Mouse (Mus musculus) subcutaneous adipose tissue, adult 2 months (tissue): ENCODE results near the gene Rcsd1. TPM values are rescaled to one million over a fixed set of nuclear protein-coding genes. Genes with fewer than 3 reads are reported as not detected.

Experiments
- polyA plus RNA-seq: library from polyadenylated mRNA; depleted of rRNA; stranded (reverse); fragments of >200 nt; gene quantifications from 2 replicates; pipeline ENCODE4 v1.2.3, GENCODE M21; 2012; ENCODE audit warnings: low replicate concordance; rRNA removed

Gene Rcsd1
- 17.2 and 19.1 TPM in 2 replicates for polyA plus RNA-seq

DNA sequence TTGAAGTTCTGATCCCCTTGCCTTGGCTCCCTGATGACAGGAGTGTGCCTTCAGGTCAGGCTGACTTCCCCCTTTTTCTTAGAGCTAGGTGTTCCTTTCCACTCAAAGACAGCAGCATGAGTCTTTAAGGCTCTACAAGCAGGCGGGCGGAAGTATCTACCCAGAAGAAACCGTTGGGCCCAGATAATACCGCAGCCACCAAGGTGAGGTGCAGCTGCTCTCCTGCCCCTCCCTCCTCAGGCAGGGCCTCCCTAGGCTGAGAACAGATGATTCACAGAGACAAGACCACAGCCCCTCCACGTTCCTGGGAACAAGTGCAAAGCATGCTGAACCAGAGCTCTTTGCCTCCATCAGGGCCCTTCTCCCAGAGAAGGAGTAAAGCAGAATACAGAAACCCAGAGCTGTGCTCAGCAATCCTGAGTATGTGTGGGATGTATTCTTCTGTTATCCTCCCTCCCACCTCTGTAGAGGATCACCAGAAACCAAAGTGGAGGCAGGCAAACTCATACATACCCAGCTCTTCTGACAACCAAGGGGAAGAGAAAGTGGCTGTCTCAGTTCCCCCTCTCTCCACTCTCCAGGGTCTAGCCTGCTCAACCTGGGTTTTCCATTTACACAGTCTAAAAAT, at the start of gene Rcsd1:
Gene Rcsd1 (minus strand): TSS at position 129 of the 628 bp plus-strand sequence.

DNA sequence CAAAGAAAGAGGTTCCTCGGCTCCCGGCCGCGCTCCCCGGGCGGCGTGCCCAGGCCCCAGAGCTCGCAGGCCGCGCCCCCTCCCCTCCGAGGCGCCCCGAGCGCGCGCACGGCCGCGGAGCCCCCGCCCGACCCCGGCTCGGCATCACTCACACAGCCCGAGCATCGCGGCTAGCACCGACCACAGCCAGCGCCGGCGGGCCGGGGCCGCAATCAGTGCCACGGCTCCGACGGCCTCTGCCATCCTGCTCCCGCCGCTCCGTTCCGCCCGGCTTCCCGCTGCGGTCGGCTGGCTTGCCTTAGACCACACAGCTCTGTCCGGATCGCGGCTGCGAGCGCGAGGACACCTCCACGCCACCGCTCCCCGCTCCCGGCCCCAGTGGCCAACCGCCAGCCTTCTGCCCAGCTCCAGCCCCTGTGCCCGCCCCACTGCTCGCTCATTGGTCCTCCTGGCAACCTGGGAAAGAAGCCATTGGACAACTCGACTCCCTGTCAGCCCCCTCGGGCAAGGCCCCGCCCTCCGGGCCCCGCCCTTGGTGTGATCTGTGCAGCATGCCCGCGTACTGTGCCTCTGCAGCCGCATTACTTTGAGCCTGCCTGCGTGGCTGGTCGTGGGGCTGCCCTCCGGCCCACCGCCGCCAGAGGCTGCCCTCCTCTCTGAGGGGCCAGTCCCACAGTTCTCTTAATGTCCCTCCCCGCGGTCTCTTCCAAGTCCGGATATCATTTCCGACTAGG, 75.2 kb downstream of the Rcsd1 start, which contains the start of gene Mpzl1:
Gene Mpzl1 (minus strand): TSS at position 388 of the 734 bp plus-strand sequence.

Other genes starting within 250 kb of the Rcsd1 start
- gene Dcaf6, start 249.3 kb downstream of the Rcsd1 start, polyA plus RNA-seq: 34.5 and 34.8 TPM in 2 replicates
- 192 and 216 TPM in 2 replicates for gene Mpc2, start 249.1 kb downstream of the Rcsd1 start, polyA plus RNA-seq
- 1.3 and 2.2 TPM in 2 replicates for gene Adcy10, start 224.6 kb downstream of the Rcsd1 start, polyA plus RNA-seq
- 28.0 and 105 TPM in 2 replicates for gene Mpzl1, start 75.2 kb downstream of the Rcsd1 start, polyA plus RNA-seq
- 46.9 and 49.2 TPM in 2 replicates for gene Creg1, start 54.0 kb upstream of the Rcsd1 start, polyA plus RNA-seq
- 4.4 and 12.7 TPM in 2 replicates for gene Cd247, start 78.9 kb upstream of the Rcsd1 start, polyA plus RNA-seq